Mouse (Mus musculus): ENCODE data around the gene Rbms3.

Gene Rbms3

GRCm38 (mm10) chr9:116639597-116640301 is 990.0 kb downstream of the Rbms3 start:
- no peak for DNase-seq (ENCODE audit: low spot score in 2 of 2)

- no peak for DNase-seq (ENCODE audit: low spot score in 2 of 2)
These were observed 995.9 kb downstream of the Rbms3 start for GRCm38 (mm10) chr9:116633786-116634185.

GRCm38 (mm10) chr9:116633075-116633474 is 996.6 kb downstream of the Rbms3 start:
- DNase-seq (ENCODE audit: low spot score in 2 of 2) = no peak

- DNase-seq (ENCODE audit: low spot score in 2 of 2) = no peak
These were observed 997.9 kb downstream of the Rbms3 start for GRCm38 (mm10) chr9:116631816-116632215.

- DNase-seq (ENCODE audit: low spot score in 2 of 2) = no peak
These were observed 998.9 kb downstream of the Rbms3 start for GRCm38 (mm10) chr9:116630805-116631204.

- DNase-seq (ENCODE audit: low spot score in 2 of 2) = no peak
These were observed 1009.3 kb downstream of the Rbms3 start for GRCm38 (mm10) chr9:116620434-116620833.

GRCm38 (mm10) chr9:116618886-116619285 is 1010.8 kb downstream of the Rbms3 start:
- DNase-seq (ENCODE audit: low spot score in 2 of 2) = no peak

GRCm38 (mm10) chr9:116613276-116613675 is 1016.4 kb downstream of the Rbms3 start:
- no peak for DNase-seq (ENCODE audit: low spot score in 2 of 2)

GRCm38 (mm10) chr9:116596046-116596445 is 1033.7 kb downstream of the Rbms3 start:
- DNase-seq (ENCODE audit: low spot score in 2 of 2) = no peak

GRCm38 (mm10) chr9:116592486-116592885 is 1037.2 kb downstream of the Rbms3 start:
- DNase-seq (ENCODE audit: low spot score in 2 of 2) = no peak

- DNase-seq (ENCODE audit: low spot score in 2 of 2) = no peak
These were observed 1038.6 kb downstream of the Rbms3 start for GRCm38 (mm10) chr9:116591071-116591470.

- DNase-seq (ENCODE audit: low spot score in 2 of 2) = no peak
These were observed 1060.0 kb downstream of the Rbms3 start for GRCm38 (mm10) chr9:116569680-116570079.

GRCm38 (mm10) chr9:116566711-116567110 is 1063.0 kb downstream of the Rbms3 start:
- DNase-seq (ENCODE audit: low spot score in 2 of 2) = no peak

- DNase-seq (ENCODE audit: low spot score in 2 of 2) = no peak
These were observed 1071.9 kb downstream of the Rbms3 start for GRCm38 (mm10) chr9:116557781-116558180.

- no peak for DNase-seq (ENCODE audit: low spot score in 2 of 2)
These were observed 1073.1 kb downstream of the Rbms3 start for GRCm38 (mm10) chr9:116556641-116557040.

- peak in 1 of 2 experiments; percentile 3 for DNase-seq (ENCODE audit: low spot score in 2 of 2)
These were observed 1076.5 kb downstream of the Rbms3 start for GRCm38 (mm10) chr9:116553181-116553580.

- DNase-seq (ENCODE audit: low spot score in 2 of 2) = no peak
These were observed 1083.6 kb downstream of the Rbms3 start for GRCm38 (mm10) chr9:116546156-116546555.

GRCm38 (mm10) chr9:116542793-116543192 is 1086.9 kb downstream of the Rbms3 start:
- DNase-seq (ENCODE audit: low spot score in 2 of 2) = no peak

GRCm38 (mm10) chr9:116541976-116542375 is 1087.7 kb downstream of the Rbms3 start:
- no peak for DNase-seq (ENCODE audit: low spot score in 2 of 2)

- DNase-seq (ENCODE audit: low spot score in 2 of 2) = no peak
These were observed 1094.0 kb downstream of the Rbms3 start for GRCm38 (mm10) chr9:116535709-116536108.

GRCm38 (mm10) chr9:116533381-116533780 is 1096.3 kb downstream of the Rbms3 start:
- no peak for DNase-seq (ENCODE audit: low spot score in 2 of 2)

- no peak for DNase-seq (ENCODE audit: low spot score in 2 of 2)
These were observed 1098.6 kb downstream of the Rbms3 start for GRCm38 (mm10) chr9:116531121-116531520.

- DNase-seq (ENCODE audit: low spot score in 2 of 2) = no peak
These were observed 1105.3 kb downstream of the Rbms3 start for GRCm38 (mm10) chr9:116524386-116524785.
